Mouse (Mus musculus): ENCODE data around the gene Sertad2. TPM values are rescaled to one million over a fixed set of nuclear protein-coding genes. Genes with fewer than 3 reads are reported as not detected.
A peak's percentile ranks its signal among the peaks of the same experiment; 100 is the strongest.

Sertad2 gene
- 11.5 and 20.5 TPM in 2 replicates for polyA plus RNA-seq (2012; ENCODE audit: insufficient read depth, low replicate concordance)

GRCm38 (mm10) chr11:20542739-20543452 lies at the start of gene Sertad2:
Sertad2 (plus strand) TSS chr11:20543253.
- Histone ChIP-seq H3K4me3 (replicated peaks) (peak within 1 kb of the TSS; percentile 98), H3K4me1 (peaks cover 44% of the 10 kb centered on the region), H3K36me3 (replicated peaks; ENCODE audit: low read length) (peaks cover 8% of the 10 kb centered on the region), H3K9me3 (no peaks in the 10 kb centered on the region), H3K27me3 (replicated peaks) (no peaks in the 10 kb centered on the region)
- TF ChIP-seq GATA1 (IDR thresholded peaks at IDR 0.05; ENCODE audit: borderline replicate concordance, low read length) = no peak
- no peak for TF ChIP-seq FLI1 (IDR thresholded peaks at IDR 0.05; ENCODE audit: low read length)

GRCm38 (mm10) chr11:20493922-20494626 lies 49.0 kb upstream of the Sertad2 start:
- H3K4me3 ChIP-seq (replicated peaks) = no peak overlapping the region
- H3K9me3 ChIP-seq = no peaks in the 10 kb centered on the region
- no peaks in the 10 kb centered on the region for H3K36me3 ChIP-seq (replicated peaks; ENCODE audit: low read length)
- no peaks in the 10 kb centered on the region for H3K4me1 ChIP-seq
- TF ChIP-seq FLI1 (IDR thresholded peaks at IDR 0.05; ENCODE audit: low read length) = no peak
- TF ChIP-seq GATA1 (IDR thresholded peaks at IDR 0.05; ENCODE audit: borderline replicate concordance, low read length) = no peak
- peaks cover 28% of the 10 kb centered on the region for H3K27me3 ChIP-seq (replicated peaks)

DNA sequence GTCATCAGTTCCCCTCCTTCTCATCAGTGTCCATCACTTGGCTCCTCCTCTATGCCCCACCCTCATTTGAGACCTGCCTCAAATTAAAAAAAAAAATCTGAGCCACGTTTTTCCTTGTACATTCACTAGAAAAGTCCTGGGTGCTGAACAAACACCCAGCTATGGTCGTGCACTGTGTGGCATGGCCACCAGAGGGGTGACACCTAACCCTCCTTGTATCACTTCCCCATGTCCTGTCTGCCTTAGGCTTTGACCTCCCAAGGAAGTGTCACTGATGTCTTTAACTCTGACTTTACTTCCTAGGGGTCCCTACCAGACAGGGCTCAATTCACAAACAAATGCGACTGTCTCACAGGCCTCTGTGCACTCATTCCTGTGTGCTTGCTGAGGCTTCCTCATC lies 42.5 kb upstream of the Sertad2 start:
- no peaks in the 10 kb centered on the region for H3K9me3 ChIP-seq
- no peaks in the 10 kb centered on the region for H3K36me3 ChIP-seq (replicated peaks; ENCODE audit: low read length)
- no peak overlapping the region for H3K4me3 ChIP-seq (replicated peaks)
- peaks cover 3% of the 10 kb centered on the region; the same call in 1 of the 2 replicates for H3K4me1 ChIP-seq
- H3K27me3 ChIP-seq (replicated peaks) = peaks cover 25% of the 10 kb centered on the region
- TF ChIP-seq GATA1 (IDR thresholded peaks at IDR 0.05; ENCODE audit: borderline replicate concordance, low read length) = no peak

DNA sequence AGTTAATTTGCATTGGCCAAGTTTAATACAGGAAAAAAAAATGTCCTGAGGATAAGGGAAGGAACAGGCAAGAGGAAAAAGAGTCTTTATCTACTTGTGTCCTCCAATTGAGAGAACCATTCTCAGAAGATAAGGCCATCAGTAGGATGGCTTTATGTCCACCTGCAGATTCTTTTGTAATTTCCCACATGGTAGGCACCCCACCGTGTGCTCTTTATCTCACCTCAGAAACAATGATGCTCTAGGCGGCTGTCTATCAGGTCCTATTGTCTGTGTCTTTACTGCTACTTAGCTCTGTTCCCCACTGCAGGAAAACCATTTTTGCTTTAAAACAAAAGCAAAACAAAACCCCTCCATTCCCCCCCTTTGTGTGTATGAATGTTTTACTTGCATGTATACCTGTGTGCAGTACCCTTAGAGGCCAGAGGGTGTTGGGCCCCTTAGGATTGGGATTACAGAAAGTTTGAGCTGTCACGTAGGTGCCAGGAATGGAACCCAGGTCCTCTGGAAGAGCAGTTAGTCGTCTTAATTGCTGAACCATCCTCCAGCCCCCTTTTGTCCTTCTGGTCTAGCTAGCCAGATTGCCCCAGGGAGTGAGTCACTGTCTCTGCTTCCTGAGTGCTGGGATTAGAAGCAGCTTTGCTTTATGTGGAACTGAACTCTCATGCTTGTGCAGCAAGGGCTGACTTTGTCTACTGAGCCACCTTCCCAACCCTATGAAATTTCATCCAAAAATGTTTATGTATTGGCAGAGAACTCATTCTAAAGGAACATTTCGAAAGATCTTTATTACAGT lies 41.7 kb upstream of the Sertad2 start:
- H3K4me1 ChIP-seq = peaks cover 3% of the 10 kb centered on the region; the same call in 1 of the 2 replicates
- H3K36me3 ChIP-seq (replicated peaks; ENCODE audit: low read length) = no peaks in the 10 kb centered on the region
- no peak for TF ChIP-seq FLI1 (IDR thresholded peaks at IDR 0.05; ENCODE audit: low read length)
- TF ChIP-seq GATA1 (IDR thresholded peaks at IDR 0.05; ENCODE audit: borderline replicate concordance, low read length) = no peak
- no peak overlapping the region for H3K4me3 ChIP-seq (replicated peaks)
- H3K27me3 ChIP-seq (replicated peaks) = peaks cover 24% of the 10 kb centered on the region
- H3K9me3 ChIP-seq = peaks cover 3% of the 10 kb centered on the region

GRCm38 (mm10) chr11:20513574-20513973 lies 29.5 kb upstream of the Sertad2 start:
- no peaks in the 10 kb centered on the region for H3K4me1 ChIP-seq
- H3K27me3 ChIP-seq (replicated peaks) = peaks cover 2% of the 10 kb centered on the region
- no peak overlapping the region for H3K4me3 ChIP-seq (replicated peaks)
- H3K36me3 ChIP-seq (replicated peaks; ENCODE audit: low read length) = no peaks in the 10 kb centered on the region
- peaks cover 18% of the 10 kb centered on the region for H3K9me3 ChIP-seq
- no peak for TF ChIP-seq GATA1 (IDR thresholded peaks at IDR 0.05; ENCODE audit: borderline replicate concordance, low read length)
- TF ChIP-seq FLI1 (IDR thresholded peaks at IDR 0.05; ENCODE audit: low read length) = no peak

DNA sequence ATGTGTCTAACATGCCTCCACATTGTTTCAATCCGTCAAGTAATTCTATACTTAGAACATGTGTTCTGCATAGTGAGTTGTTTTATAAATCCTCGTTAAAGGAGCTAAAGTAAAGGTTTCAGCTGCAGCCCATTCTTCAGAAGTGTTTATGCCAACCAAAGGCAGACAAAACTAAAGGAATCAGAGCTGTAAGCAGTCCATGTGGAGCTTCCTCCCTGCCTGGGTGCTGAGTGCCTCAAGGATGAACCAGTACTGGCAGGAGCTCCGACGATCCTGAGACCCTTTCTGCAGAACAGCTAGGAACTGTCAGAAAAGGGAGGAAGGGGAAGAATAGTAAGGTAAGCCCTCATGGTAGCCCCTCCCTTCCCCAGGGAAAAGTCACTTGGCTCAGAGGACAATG lies 28.3 kb upstream of the Sertad2 start:
- no peak for TF ChIP-seq GATA1 (IDR thresholded peaks at IDR 0.05; ENCODE audit: borderline replicate concordance, low read length)
- TF ChIP-seq FLI1 (IDR thresholded peaks at IDR 0.05; ENCODE audit: low read length) = no peak

GRCm38 (mm10) chr11:20521321-20521720 lies 21.7 kb upstream of the Sertad2 start:
- TF ChIP-seq FLI1 (IDR thresholded peaks at IDR 0.05; ENCODE audit: low read length) (no peak), GATA1 (IDR thresholded peaks at IDR 0.05; ENCODE audit: borderline replicate concordance, low read length) (no peak)
- H3K4me3 ChIP-seq (replicated peaks) = no peak overlapping the region
- no peaks in the 10 kb centered on the region for H3K27me3 ChIP-seq (replicated peaks)
- no peaks in the 10 kb centered on the region for H3K9me3 ChIP-seq
- H3K36me3 ChIP-seq (replicated peaks; ENCODE audit: low read length) = no peaks in the 10 kb centered on the region
- no peaks in the 10 kb centered on the region for H3K4me1 ChIP-seq

More for the DNA sequence above, 28.3 kb upstream of the Sertad2 start:
- Histone ChIP-seq H3K4me3 (replicated peaks) (no peak overlapping the region), H3K4me1 (no peaks in the 10 kb centered on the region), H3K27me3 (replicated peaks) (peaks cover 2% of the 10 kb centered on the region), H3K9me3 (peaks cover 18% of the 10 kb centered on the region), H3K36me3 (replicated peaks; ENCODE audit: low read length) (no peaks in the 10 kb centered on the region)

DNA sequence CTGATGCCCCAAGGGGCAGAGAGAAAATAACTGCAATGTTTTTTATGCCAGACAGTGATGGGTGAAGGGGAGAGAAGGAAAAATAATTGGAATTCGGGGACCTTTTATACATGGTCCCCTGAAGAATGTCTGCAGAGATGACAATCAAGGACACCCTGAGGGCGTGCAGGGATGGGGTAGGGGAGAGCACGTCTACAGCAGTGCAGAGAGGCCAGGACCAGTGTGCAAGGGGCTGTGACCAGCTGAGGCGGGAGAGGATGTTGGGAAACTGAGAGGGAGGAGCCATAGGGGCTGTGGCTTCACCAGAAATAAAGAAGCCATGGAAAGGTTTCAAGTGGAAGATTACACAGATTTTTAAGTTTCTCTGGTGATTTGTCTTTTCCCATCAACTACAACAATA lies 20.3 kb upstream of the Sertad2 start:
- Histone ChIP-seq H3K9me3 (no peaks in the 10 kb centered on the region), H3K36me3 (replicated peaks; ENCODE audit: low read length) (no peaks in the 10 kb centered on the region), H3K4me1 (no peaks in the 10 kb centered on the region), H3K27me3 (replicated peaks) (no peaks in the 10 kb centered on the region), H3K4me3 (replicated peaks) (no peak overlapping the region)
- no peak for TF ChIP-seq GATA1 (IDR thresholded peaks at IDR 0.05; ENCODE audit: borderline replicate concordance, low read length)
- no peak for TF ChIP-seq FLI1 (IDR thresholded peaks at IDR 0.05; ENCODE audit: low read length)

GRCm38 (mm10) chr11:20524435-20524834 lies 18.6 kb upstream of the Sertad2 start:
- Histone ChIP-seq H3K36me3 (replicated peaks; ENCODE audit: low read length) (no peaks in the 10 kb centered on the region), H3K27me3 (replicated peaks) (peaks cover 3% of the 10 kb centered on the region), H3K9me3 (no peaks in the 10 kb centered on the region), H3K4me3 (replicated peaks) (no peak overlapping the region), H3K4me1 (no peaks in the 10 kb centered on the region)
- no peak for TF ChIP-seq GATA1 (IDR thresholded peaks at IDR 0.05; ENCODE audit: borderline replicate concordance, low read length)
- no peak for TF ChIP-seq FLI1 (IDR thresholded peaks at IDR 0.05; ENCODE audit: low read length)

Data from megakaryocyte, embryonic 14.5 days (primary cell).